Mouse (Mus musculus) mature B cell (primary cell): ENCODE measurements around the gene Prkra.
"Not testable (repeated sequence)": the region's sequence is repeated elsewhere in the genome, so short reads cannot be mapped to it uniquely, and the experiment has no call there.

Experiments
- in situ Hi-C: fragments of 300-500 bp; cut with MboI; formaldehyde crosslinking; loops from 2 replicates; pipeline ENCODE4 v1.14.3; 2019

Gene Prkra

DNA sequence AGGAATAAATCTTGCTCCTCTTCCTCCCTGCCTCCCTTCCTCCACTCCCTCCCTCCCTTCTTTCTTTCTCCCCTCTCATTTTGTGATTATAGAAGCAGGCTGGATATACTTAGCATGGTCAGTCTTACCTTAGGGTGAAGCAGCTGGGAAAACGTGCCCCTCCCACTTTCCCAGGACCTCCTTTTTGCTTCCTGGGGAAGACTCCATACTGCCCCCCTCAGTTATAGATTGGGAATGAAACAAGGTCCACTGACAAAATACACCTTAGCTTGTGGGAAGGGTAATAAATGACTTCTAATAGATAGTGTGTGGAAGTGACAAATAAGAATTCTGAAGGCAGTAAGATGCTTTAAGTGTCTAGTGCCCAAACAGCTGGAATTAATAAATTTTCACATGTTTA, 8.2 kb upstream of the Prkra start:
- in situ Hi-C loops, result no loop called here

DNA sequence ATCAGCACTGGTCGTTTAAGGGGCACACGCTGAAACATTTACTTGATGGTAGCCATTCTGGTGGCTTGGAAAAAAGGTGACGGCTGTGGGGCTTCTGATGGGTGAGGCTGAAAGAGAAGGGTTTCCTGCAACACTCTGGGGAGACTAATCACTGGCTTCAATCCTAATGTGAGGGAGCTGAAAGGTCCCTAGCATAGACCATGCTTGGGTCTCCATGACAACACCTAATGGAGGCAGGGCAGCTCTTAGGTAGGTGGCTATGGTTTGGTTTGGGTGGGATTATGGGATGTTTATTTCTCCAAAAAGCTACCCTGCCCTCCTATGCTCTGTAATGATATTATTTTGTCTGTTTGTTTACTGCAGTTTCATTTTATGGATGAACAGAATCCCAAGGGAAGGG, 7.6 kb upstream of the Prkra start:
- in situ Hi-C loops, result no loop called here

DNA sequence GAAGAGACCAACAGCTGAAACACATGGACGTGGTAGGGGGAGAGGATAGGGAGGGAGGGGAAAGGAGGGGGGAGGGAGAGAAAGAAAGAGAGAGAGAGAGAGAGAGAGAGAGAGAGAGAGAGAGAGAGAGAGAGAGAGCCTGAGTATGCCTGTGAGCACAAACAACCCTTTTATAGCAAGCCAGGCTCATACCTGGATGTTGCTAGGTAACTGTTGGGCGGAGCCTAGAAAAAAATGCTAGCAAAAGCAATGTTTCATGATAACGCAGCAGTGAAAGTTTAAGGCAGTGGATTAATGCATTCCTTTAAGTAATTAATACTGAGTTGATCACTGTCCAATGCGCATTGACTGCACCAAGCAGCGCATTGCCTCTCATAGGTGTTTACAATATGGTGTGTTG, 6.8 kb upstream of the Prkra start:
- in situ Hi-C loops, result no loop called here

DNA sequence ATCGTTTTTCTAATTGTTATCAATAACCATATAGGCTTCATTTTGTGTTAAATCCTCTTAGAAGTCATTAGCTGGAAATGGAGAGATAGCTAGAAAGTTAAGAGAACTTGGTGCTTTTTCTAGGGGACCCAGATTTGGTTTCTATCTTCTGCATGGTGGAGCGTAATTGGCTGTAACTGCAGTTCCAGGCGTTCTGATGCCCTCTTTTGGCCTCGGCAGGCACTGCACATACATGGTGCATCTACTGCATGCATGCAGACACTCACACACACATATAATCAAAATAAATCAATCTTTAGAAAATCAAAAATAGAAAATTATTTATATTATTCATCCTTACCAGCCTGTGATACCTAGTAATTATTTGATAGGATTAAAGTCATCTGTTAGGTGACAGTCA, 5.3 kb upstream of the Prkra start:
- in situ Hi-C loops, result no loop called here

DNA sequence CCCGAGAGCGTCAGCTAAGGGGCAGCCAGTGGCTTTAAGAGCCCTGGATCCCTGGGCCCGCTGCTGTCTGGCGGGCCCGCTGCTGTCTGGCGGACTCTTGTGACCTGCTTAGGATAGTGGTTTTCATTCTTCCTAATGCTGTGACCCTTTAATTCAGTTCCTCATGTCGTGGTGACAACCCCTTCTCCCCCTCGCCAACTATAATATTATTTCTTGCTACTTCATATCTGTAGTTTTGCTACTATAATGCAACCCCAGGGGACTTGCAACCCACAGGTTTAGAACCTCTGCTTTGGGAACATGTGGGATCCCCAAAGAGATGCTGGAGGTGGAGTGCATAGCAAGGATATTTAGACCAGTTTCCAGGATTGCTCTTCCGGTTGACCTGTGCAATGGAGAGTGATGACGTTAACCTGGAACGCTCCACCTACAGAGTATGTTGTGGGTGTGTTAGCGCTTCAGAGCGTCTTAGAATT, 889 bp upstream of the Prkra start:
- in situ Hi-C loops, result loop anchor here (25.0 kb wide), 1 partner anchor 286 kb away; the partner anchor contains the start of genes Cyct and Rbm45

DNA sequence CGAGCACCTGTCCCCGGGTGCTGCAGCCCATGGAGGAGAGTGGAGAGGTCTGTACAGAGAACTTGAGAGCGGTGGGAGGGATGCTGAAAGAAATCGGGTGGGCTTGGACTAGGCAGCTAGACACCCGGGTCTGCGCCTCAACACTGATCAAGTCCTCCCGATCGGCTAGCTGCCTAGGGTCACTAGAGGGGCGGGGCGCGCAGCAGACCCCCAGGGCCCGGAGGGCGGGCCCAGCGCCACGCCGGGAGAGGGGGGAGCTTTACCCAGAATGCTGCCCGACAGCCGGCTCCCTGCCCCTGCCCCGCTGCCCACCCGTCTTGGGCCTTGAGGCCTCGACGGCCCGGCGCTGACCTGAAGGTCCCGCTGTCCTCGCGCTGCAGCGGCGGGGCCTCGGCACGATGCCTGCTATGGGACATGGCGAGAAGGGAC, 360 bp downstream of the Prkra start:
- in situ Hi-C loops, result loop anchor here (25.0 kb wide), 1 partner anchor 285 kb away; the partner anchor contains the start of genes Cyct and Rbm45

DNA sequence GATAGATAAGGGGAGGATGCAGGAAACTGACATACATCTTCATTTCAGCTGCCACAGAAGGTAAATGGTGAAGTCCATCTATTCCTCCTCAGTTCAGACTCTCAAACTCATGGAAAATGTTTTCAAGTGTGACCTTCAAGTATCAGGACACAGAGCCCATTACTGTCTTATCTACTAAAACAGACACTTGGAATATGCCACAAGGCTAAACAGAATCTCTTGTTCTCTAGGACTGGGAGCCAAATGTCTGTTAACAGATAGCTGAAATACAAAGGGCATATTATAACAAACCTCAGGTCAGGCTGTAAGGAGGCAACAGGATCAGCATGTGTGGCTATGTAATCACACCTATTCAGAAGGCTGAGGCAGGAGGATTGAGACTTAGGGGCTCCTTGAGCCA, 4.0 kb downstream of the Prkra start:
- in situ Hi-C loops, result loop anchor here (25.0 kb wide), 1 partner anchor 282 kb away; the partner anchor contains the start of genes Cyct and Rbm45

DNA sequence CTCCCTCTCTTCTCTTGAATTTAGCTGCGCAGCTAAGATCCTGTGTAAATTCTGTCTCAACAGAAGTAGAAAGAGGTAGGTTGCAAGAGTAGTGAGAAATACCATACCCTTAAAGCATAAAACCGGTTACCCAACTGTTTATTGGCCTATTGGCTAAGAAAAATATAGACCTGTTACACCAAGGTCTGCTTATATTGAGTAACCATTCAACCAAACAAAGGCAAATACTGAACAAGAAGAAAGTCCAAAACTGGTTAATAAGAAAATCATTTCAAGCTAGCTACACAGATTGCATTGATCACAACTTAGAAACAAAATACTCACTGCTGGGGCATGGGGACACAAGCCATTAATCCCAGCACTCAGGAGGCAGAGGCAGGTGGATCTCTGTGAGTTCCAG, 8.2 kb downstream of the Prkra start:
- in situ Hi-C loops, result loop anchor here (25.0 kb wide), 1 partner anchor 277 kb away; the partner anchor contains the start of genes Cyct and Rbm45

DNA sequence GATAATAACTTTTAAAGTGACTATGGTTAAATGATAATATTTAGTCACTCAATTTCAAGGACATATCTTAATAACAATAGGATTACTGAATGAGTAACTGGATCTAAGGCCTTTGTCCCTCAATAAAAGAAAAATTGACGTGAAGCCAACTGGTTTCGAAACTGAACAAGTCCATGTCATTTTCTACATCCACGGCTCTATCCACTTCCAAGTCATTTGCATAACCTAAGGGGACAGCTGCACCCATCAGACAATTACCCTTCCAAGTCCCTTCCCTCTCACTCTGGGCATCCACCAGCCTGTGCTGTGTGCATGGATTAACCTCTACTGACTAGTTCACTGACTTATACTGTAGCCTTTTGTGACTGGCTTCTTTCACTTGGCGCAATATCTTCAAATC, 16.2 kb downstream of the Prkra start:
- in situ Hi-C loops, result loop anchor here (25.0 kb wide), 1 partner anchor 269 kb away; the partner anchor contains the start of genes Cyct and Rbm45

DNA sequence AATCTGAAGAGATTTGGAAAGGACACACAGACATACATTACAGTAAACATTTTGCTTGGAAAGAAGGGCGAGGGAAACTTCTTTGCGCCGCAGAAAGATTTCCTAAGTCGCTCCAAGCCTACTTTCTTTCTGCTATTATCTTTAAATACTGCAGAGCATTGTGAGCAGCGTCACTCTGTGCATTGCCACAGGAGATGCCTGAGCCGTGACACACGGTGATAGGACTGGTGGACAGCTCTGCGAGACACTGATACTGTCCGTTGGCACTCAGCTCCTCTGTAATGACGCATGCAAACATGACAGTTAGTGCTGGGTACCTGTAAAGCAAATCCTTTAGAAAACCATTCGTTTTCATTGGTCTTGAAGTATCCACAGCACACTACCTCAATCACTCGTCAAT, 17.5 kb downstream of the Prkra start:
- in situ Hi-C loops, result loop anchor here (25.0 kb wide), 1 partner anchor 268 kb away; the partner anchor contains the start of genes Cyct and Rbm45

DNA sequence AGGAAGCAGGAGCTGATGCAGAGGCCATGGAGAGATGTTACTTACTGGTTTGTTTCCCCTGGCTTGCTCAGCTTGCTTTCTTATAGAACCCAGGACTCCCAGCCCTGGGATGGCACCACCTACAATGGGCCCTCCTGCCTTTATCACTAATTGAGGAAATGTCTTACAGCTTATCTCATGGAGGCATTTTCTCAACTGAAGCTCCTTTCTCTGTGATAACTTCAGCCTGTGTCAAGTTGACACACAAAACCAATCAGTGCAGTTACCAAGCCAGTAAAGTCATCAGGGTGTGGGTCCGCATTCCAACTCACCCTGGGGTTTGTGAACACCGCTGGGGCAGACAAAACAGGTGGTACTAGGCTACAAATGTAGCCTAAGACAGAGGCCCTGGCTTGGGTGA, 25.5 kb downstream of the Prkra start:
- in situ Hi-C loops, result not testable (repeated sequence)

DNA sequence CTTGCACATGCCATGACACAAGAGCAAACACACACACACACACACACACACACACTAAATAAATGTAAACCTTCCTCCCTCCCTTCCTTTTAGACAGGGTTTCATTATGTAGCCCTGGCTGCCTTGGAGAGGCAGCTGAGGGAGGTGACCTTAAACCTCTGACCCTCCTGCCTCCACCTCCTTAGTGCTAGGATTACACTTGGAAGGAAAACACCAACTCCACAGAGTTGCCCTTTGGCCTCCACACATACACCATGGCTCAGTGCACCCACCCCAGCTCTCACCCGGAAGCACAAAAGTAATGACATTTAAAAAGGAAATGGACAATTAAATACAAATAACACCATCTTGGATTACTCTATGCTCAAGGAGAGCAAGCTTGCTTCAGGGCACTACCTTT, 26.1 kb downstream of the Prkra start:
- in situ Hi-C loops, result no loop called here

DNA sequence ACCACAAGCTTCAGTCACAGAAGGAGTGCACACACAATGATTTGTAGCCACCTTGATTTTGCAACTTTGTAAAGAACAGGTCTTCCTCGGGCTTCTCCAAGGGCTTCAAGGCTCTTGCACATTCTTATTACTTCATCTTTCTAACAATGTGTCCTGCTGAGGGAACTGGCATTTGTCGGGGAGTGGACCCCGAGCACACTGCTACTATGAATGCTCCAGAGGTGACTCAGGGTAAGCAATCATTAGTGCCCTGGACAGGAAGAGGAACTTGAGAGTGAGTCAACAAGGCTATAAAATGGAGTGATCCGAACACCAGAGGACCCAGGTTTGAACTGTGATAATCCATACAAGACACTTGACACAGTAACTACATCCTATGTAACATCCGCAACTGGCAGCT, 27.6 kb downstream of the Prkra start:
- in situ Hi-C loops, result no loop called here

DNA sequence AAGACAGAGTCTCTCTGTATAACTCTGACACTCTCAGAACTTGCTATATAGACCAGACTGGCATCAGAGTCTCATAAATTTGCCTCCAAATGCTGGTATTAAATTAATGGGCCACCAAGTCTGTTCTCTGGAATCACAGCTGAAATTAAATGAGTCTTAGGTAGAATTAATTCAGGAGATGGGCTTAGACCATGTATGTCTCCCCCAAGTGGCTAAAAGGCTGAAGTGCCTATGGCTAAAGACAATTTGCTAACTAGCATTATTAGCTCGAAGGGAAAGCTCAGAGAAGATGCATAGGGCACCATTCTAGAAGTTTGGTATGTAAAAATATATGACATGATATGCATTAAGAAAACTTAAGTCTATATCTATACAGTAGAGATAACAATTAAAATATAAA, 29.7 kb downstream of the Prkra start:
- in situ Hi-C loops, result no loop called here

DNA sequence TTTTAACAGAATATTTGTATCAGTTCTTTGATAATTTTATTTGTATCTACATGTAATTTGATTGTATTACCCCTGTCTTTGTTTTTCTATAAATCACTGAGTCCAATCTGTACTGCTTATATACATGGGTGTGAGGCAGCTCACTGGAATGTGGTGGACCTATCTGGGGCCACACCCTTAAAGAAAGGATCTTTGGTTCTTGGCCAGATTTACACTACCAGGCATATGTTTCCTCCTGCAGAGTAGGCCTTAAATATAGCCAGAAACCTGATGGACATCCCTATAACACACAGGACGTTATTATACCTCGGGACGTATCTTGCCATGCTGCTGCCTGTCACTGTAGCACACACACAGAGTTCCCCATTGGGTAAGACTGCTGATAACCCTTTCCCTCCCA, 35.8 kb downstream of the Prkra start:
- in situ Hi-C loops, result no loop called here

DNA sequence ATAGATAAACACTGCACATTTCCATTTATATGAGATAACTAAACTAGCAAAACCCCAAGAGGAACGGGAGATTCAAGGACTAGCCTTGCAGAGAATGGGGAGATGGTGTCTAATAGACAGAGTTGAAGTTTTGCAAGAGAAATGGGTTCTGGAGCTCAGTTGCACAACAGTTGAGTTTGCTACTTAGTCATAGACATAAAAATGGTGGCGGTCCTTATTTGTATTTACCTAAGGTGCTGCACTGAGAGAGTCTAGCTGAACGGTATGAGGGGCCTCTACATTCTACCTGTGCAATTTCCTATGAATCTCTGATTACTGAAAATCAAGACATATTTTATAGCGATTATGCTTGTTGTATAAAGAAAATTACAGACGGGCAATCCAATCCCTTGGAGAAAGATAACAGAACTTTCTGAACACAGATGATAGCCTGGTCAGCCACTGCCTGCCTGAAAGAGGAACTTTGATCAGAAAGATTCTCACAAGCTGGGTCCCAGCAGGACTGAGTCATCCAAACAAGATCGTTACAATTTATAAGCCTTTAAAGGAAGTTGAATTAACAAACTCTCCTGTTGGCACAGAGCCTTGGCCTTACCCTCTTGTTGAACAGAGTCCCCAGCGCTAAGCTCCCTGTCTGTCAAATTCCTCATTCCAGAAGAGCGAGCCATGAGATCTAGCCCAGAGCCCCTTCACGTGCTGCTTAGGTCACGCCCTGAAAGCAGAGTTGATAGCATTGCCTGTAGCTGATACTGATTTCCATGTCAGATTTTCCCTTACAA, 37.3 kb downstream of the Prkra start:
- in situ Hi-C loops, result no loop called here

DNA sequence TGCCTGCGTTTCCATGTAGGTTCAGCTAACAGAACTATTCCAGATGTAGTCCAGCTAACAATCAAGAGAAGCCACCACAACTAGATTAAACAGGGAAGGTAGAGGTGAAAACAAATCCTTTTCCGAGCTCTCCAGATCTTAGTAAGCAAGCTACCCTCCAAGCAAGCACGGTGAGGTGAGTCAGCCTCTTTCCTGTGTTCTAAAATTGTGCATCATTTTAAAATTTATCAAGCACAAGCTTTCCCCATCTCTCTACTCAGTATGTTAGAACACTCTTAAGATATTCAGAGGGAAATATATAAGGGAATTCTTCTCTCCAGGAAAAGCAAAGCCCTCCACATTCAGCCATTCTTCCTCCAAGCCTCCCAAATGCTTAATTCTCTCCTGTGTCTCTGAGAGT, 41.1 kb downstream of the Prkra start:
- in situ Hi-C loops, result no loop called here

DNA sequence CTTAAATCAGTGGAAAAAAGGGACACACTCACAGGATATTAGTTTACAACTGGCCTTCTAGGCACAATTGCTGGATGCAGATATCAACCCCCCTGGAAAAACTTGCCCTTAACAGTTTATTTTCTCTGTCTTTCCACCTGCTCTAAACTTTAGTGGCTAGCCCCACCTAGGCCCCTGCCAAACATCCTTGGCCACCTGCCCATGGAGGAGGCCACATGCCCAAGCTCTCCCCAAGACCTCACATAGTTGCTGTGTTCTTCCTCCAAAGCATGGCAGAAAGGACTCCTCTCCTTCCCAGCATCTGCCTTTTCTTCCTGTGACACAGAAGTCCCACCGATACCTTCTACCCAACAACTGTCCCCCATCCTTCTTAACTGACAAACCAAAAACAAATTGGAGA, 45.6 kb downstream of the Prkra start:
- in situ Hi-C loops, result no loop called here

DNA sequence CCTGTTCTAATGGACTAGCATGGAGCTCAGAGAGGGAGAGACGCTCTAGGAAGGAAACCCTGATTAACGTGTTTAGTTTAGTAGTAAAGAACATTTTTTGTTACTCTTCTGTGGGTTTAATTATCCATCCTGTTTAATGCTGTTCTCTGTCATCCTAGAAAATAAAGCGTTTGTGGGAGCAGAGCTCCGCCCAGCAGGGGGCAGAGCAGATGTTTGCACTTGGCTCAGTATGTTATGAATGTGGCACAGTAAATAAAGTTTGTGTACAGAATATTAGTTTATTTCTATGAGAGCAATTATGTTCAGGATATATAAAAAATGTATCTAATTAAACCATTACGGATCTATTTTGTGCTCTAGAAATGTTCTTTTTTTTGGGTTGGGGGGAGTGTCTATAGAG, 48.6 kb downstream of the Prkra start:
- in situ Hi-C loops, result no loop called here

DNA sequence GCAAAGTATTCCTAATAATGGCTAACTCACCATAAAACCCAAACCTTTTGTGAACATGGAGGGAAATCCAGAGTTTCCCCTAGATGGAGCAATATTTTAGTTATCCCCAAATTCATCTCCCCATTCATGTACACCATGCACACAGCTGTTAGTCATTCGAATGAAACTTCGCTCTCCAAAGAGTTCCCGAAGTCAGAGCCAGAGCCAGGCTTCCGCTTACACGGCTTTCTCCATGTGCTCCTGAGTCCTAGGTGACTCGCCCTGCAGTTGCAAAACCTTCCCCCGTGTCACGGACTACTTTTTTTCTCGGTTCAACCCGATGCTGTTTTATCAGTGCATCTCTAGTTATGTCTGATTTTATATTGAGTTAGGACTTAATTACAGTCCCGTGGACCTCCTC, 50.3 kb downstream of the Prkra start:
- in situ Hi-C loops, result no loop called here

DNA sequence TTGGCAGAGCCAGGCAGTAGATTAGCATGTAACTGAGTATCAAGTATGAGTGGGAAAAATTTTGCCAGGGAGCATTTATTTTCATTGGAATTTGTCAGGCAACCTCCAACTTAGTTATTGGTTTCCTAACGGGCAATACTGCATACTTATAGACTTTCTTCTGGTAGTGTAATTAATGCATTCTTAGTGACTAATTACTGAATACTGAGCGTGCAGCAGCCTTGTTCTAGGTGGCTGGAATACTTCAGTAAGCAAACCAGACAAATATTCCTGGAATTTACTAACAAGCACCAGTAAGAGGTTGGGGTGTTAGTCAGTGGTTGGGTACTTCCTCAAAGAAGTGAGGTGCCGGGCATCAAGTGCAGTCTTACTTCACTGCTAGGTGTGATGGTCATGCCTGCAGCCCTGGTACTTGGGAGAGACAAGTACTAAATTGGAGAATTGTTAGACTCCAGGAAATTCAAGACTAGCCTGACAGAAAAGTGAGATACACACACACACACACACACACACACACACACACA, 55.4 kb downstream of the Prkra start:
- in situ Hi-C loops, result no loop called here

DNA sequence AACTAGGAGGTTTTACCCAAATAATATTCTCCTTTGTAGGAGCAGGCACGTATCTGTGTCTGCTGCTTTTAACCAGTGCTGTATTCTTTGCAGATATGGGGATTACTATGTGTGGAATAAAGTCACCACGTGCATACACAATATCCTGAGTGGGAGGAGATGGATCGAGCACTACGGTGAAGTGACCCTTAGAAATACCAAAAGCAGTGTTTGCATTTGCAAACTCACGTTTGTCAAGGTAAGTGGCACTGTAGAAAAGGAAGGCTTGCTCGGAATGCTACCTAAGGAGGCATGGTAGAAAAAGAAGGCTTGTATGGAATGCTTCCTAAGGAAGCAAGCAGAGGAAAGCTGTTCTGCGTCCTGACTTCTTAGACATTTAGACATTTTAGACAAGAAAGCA, 57.6 kb downstream of the Prkra start:
- in situ Hi-C loops, result no loop called here

DNA sequence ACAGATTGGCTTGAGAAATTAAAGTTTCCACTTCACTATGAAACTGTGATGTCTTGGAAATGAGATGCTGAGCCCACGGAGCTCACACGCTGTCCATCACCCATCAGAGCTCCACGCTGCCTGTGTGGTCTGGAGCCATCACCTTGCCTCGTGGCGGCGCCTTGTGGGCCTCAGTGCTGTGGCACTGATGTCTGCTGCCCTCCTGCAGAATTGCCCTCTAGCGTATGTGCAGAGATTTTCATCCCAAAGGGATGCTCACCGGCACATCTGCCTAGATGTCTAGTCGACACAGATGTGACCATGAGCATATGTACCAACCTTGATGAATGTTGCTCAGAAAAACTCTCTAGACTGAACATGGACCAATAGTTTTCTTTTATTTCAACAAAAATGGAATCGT, 60.9 kb downstream of the Prkra start:
- in situ Hi-C loops, result no loop called here
